Mouse (Mus musculus): ENCODE results near the gene Tatdn3. TPM values are rescaled to one million over a fixed set of nuclear protein-coding genes. Genes with fewer than 3 reads are reported as not detected.

Tatdn3 gene
- polyA plus RNA-seq, 1 experiment: 60.7 TPM

GRCm38 (mm10) chr1:191084951-191085559, 22.3 kb upstream of the Tatdn3 start:
- no peaks in the 10 kb centered on the region for H3K4me1 ChIP-seq (ENCODE audit: control insufficient read depth, insufficient read depth, low read length)
- H3K4me3 ChIP-seq (ENCODE audit: insufficient read depth, low read length): no peak overlapping the region
- H3K27ac ChIP-seq (ENCODE audit: insufficient read depth, low read length): no peak overlapping the region
- no peak for TF ChIP-seq POLR2A (IDR thresholded peaks at IDR 0.05; ENCODE audit: extremely low read depth, insufficient read depth, low read length)
- peak; percentile 43 for TF ChIP-seq CTCF (IDR thresholded peaks at IDR 0.05; ENCODE audit: extremely low read depth, insufficient read depth, low read length)

DNA sequence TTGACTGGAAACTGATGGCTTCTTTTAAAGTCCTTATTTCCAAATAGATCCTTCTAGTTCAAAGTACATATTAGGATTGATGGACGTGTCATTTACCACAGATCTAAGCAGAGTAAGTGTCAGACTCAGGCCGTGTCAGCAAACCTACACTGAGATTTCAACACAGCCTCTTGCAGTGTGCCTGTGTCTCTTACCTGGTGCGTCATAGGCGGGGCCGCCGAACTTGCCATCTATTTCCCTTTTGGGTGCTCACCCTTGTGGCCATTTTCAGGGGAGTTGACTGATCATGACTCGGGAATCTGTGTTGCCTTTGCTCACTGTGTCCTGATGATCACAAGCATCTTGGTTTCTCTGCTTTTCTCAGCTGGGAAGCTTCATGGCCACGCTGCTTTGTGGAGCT, 20.5 kb upstream of the Tatdn3 start:
- Histone ChIP-seq H3K27ac (ENCODE audit: insufficient read depth, low read length) (no peak overlapping the region), H3K4me1 (ENCODE audit: control insufficient read depth, insufficient read depth, low read length) (no peaks in the 10 kb centered on the region), H3K4me3 (ENCODE audit: insufficient read depth, low read length) (no peak overlapping the region)
- no peak for TF ChIP-seq CTCF (IDR thresholded peaks at IDR 0.05; ENCODE audit: extremely low read depth, insufficient read depth, low read length)
- TF ChIP-seq POLR2A (IDR thresholded peaks at IDR 0.05; ENCODE audit: extremely low read depth, insufficient read depth, low read length): no peak

DNA sequence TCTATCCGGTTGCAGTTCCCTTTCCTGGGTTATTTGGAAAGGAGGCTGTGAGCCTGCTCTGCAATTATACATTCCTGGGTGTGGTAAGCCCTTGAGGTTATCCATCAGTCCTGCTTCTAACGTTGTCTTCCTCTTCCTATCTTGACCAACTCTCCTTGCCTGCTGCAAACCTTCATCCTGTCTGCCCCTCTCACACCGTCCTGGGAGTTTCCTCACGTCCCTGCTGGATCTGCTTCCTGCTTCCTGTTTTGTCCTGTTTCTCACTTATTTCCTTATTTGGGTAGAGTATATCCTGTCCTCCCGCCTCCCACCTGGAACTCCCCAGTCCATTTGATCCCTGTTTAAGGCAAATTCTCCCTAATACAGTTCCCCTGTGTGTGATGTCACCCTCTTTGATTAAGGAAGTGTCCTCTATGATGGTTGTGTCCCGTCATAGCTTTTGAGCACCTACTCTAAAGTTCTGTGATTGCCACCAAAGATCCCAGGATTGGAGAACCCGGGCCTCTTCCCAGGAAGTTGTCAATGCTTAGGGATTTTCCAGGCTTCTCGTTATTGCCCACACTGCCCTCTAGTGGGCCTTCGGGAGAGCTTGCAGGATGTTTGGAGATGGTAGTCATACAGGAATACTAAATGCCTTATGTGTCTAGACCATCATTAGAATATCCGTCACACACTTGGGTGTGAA, 12.6 kb upstream of the Tatdn3 start:
- TF ChIP-seq POLR2A (IDR thresholded peaks at IDR 0.05; ENCODE audit: extremely low read depth, insufficient read depth, low read length): no peak
- peak; percentile 79 for TF ChIP-seq CTCF (IDR thresholded peaks at IDR 0.05; ENCODE audit: extremely low read depth, insufficient read depth, low read length)
- Histone ChIP-seq H3K27ac (ENCODE audit: insufficient read depth, low read length) (no peak overlapping the region), H3K4me1 (ENCODE audit: control insufficient read depth, insufficient read depth, low read length) (no peaks in the 10 kb centered on the region), H3K4me3 (ENCODE audit: insufficient read depth, low read length) (no peak overlapping the region)

- TF ChIP-seq CTCF (IDR thresholded peaks at IDR 0.05; ENCODE audit: extremely low read depth, insufficient read depth, low read length) (no peak), POLR2A (IDR thresholded peaks at IDR 0.05; ENCODE audit: extremely low read depth, insufficient read depth, low read length) (no peak)
- Histone ChIP-seq H3K27ac (ENCODE audit: insufficient read depth, low read length) (no peak overlapping the region), H3K4me3 (ENCODE audit: insufficient read depth, low read length) (no peak overlapping the region), H3K4me1 (ENCODE audit: control insufficient read depth, insufficient read depth, low read length) (no peaks in the 10 kb centered on the region)
These were observed 10.8 kb upstream of the Tatdn3 start for GRCm38 (mm10) chr1:191073486-191073885.

- Histone ChIP-seq H3K4me3 (ENCODE audit: insufficient read depth, low read length) (no peak overlapping the region), H3K4me1 (ENCODE audit: control insufficient read depth, insufficient read depth, low read length) (no peaks in the 10 kb centered on the region), H3K27ac (ENCODE audit: insufficient read depth, low read length) (peak overlapping the region; percentile 33; the same call in 1 of the 2 replicates)
- TF ChIP-seq POLR2A (IDR thresholded peaks at IDR 0.05; ENCODE audit: extremely low read depth, insufficient read depth, low read length) (no peak), CTCF (IDR thresholded peaks at IDR 0.05; ENCODE audit: extremely low read depth, insufficient read depth, low read length) (no peak)
These were observed 10.3 kb upstream of the Tatdn3 start for GRCm38 (mm10) chr1:191073001-191073400.

DNA sequence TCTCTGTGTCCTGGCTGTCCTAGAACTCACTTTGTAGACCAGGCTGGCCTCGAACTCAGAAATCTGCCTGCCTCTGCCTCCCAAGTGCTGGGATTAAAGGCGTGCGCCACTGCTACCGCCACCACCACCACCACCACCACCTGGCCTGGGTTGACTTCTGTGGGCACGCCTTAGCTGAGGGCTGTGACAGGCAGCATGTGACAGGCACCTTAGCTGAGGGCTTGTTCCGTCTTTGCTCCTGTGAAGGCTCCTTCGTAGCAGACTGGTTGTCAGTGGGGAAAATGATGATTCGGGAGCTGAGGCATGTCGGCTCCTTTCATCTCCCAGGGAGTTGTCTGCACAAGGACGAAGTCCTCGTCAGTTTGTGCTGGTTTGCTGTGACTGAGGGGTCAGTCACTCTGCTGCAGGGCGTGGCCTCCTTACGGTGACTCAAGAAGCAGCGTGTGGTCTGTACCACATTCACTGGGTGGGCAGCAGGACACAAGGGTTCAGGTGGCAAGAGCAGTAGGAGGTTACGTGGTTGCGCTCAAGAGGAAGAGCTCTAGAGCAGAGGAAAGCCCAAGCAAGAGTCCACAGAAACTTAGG, 9.7 kb upstream of the Tatdn3 start:
- peak overlapping the region; percentile 33; the same call in 1 of the 2 replicates for H3K27ac ChIP-seq (ENCODE audit: insufficient read depth, low read length)
- no peaks in the 10 kb centered on the region for H3K4me1 ChIP-seq (ENCODE audit: control insufficient read depth, insufficient read depth, low read length)
- TF ChIP-seq CTCF (IDR thresholded peaks at IDR 0.05; ENCODE audit: extremely low read depth, insufficient read depth, low read length) (no peak), POLR2A (IDR thresholded peaks at IDR 0.05; ENCODE audit: extremely low read depth, insufficient read depth, low read length) (no peak)
- no peak overlapping the region for H3K4me3 ChIP-seq (ENCODE audit: insufficient read depth, low read length)

DNA sequence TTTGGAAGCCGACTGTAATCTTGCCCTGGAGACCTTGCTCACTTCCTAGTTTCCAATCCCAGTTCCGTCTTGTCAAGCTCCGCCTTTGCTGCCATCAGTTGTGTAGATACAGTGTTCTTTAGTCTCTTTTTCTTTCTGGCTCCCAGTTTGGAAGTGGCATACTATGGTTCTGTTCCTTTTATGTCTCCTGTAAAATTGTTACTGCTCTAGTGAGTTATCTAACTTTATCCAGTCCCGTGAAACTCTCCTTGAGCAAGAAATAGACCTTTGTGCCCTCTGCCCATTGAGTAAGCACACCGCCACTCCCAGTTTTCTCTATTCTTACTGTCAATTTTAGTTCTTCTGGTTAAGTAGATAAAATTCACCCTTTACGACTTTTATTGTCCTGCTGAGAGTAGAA, 8.9 kb upstream of the Tatdn3 start:
- TF ChIP-seq CTCF (IDR thresholded peaks at IDR 0.05; ENCODE audit: extremely low read depth, insufficient read depth, low read length) (no peak), POLR2A (IDR thresholded peaks at IDR 0.05; ENCODE audit: extremely low read depth, insufficient read depth, low read length) (no peak)
- no peak overlapping the region for H3K27ac ChIP-seq (ENCODE audit: insufficient read depth, low read length)
- H3K4me3 ChIP-seq (ENCODE audit: insufficient read depth, low read length): no peak overlapping the region
- no peaks in the 10 kb centered on the region for H3K4me1 ChIP-seq (ENCODE audit: control insufficient read depth, insufficient read depth, low read length)

GRCm38 (mm10) chr1:191070259-191070658, 7.5 kb upstream of the Tatdn3 start:
- TF ChIP-seq CTCF (IDR thresholded peaks at IDR 0.05; ENCODE audit: extremely low read depth, insufficient read depth, low read length): no peak
- TF ChIP-seq POLR2A (IDR thresholded peaks at IDR 0.05; ENCODE audit: extremely low read depth, insufficient read depth, low read length): no peak
- Histone ChIP-seq H3K4me3 (ENCODE audit: insufficient read depth, low read length) (no peak overlapping the region), H3K4me1 (ENCODE audit: control insufficient read depth, insufficient read depth, low read length) (no peaks in the 10 kb centered on the region), H3K27ac (ENCODE audit: insufficient read depth, low read length) (no peak overlapping the region)

- Histone ChIP-seq H3K4me3 (ENCODE audit: insufficient read depth, low read length) (no peak overlapping the region), H3K27ac (ENCODE audit: insufficient read depth, low read length) (no peak overlapping the region), H3K4me1 (ENCODE audit: control insufficient read depth, insufficient read depth, low read length) (no peaks in the 10 kb centered on the region)
- TF ChIP-seq POLR2A (IDR thresholded peaks at IDR 0.05; ENCODE audit: extremely low read depth, insufficient read depth, low read length) (no peak), CTCF (IDR thresholded peaks at IDR 0.05; ENCODE audit: extremely low read depth, insufficient read depth, low read length) (0 out of 2 replicates have a peak, but pooled peaks have one; percentile 13)
These were observed 5.6 kb upstream of the Tatdn3 start for GRCm38 (mm10) chr1:191068377-191068776.

DNA sequence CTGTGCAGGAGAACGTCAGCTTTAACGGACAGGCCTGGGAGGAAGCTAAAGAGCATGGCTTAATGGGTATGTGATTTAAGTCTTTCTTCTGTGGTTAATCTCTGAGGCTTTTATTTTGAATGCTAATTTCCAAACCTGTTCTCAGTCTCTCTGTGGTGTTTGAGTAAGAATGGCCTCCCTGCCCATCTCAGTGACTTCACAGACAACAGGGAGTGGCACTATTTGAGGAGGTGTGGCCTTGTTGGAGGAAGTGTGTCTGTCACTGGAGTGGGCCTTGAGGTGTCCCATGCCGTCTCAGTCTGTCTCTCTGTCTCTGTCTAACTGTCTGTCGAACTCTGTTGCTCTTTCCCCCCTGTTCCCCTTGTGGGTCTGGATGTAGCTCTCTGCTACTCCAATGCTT, 2.5 kb upstream of the Tatdn3 start:
- TF ChIP-seq POLR2A (IDR thresholded peaks at IDR 0.05; ENCODE audit: extremely low read depth, insufficient read depth, low read length) (no peak), CTCF (IDR thresholded peaks at IDR 0.05; ENCODE audit: extremely low read depth, insufficient read depth, low read length) (no peak)
- H3K27ac ChIP-seq (ENCODE audit: insufficient read depth, low read length): no peak overlapping the region
- H3K4me1 ChIP-seq (ENCODE audit: control insufficient read depth, insufficient read depth, low read length): peaks cover 2% of the 10 kb centered on the region; the same call in 1 of the 2 replicates
- no peak overlapping the region for H3K4me3 ChIP-seq (ENCODE audit: insufficient read depth, low read length)

Measured in cortical plate, adult 2 months (tissue).